Mouse (Mus musculus) gastrocnemius, adult 18-20 months (tissue): ENCODE data around the gene Olfr980. TPM values are rescaled to one million over a fixed set of nuclear protein-coding genes. Genes with fewer than 3 reads are reported as not detected.
"Not testable (repeated sequence)": the region's sequence is repeated elsewhere in the genome, so short reads cannot be mapped to it uniquely, and the experiment has no call there.

Source experiments
- DNase-seq: peaks from one replicate; pipeline ENCODE4 v3.0.0; 2021; ENCODE audit warnings: low spot score
- long read RNA-seq, 2 experiments: library from polyadenylated mRNA; stranded (forward); transcript quantifications; one replicate each; pipeline ENCODE4 v2.0.0; 2021
- total RNA-seq, 2 experiments: library from RNA; stranded (reverse); gene quantifications; 2 replicates each; pipeline ENCODE4 v1.2.3; 2021

Olfr980 gene
- total RNA-seq: not detected
- long read RNA-seq, experiment 1: 0 reads
- long read RNA-seq, experiment 2: 0 reads

GRCm38 (mm10) chr9:40009482-40009881 lies at the start of gene Olfr980:
Olfr980 (minus strand) TSS chr9:40009582.
- DNase-seq: no peak

- no peak for DNase-seq
Measured at GRCm38 (mm10) chr9:40050138-40050537, 40.8 kb upstream of the Olfr980 start.

- no peak for DNase-seq
Measured at GRCm38 (mm10) chr9:40021164-40021563, 11.8 kb upstream of the Olfr980 start, which contains the start of gene Olfr981. Olfr981 (plus strand) TSS chr9:40021464.

- DNase-seq: no peak
Measured at GRCm38 (mm10) chr9:40003365-40003764, 6.0 kb downstream of the Olfr980 start, which contains the start of gene Olfr979. Olfr979 (minus strand) TSS chr9:40003465.

GRCm38 (mm10) chr9:39991813-39992212 lies 17.6 kb downstream of the Olfr980 start, which contains the start of gene Olfr978:
Olfr978 (plus strand) TSS chr9:39992113.
- no peak for DNase-seq

GRCm38 (mm10) chr9:39976581-39977145 lies 32.7 kb downstream of the Olfr980 start:
- not testable (repeated sequence) for DNase-seq

GRCm38 (mm10) chr9:39961033-39961432 lies 48.3 kb downstream of the Olfr980 start, which contains the start of gene Olfr976:
Olfr976 (minus strand) TSS chr9:39961133.
- not testable (repeated sequence) for DNase-seq

Other genes with a start within 250 kb of the Olfr980 start
- gene Olfr968, start 226.3 kb downstream of the Olfr980 start, total RNA-seq: not detected
- gene Olfr969, start 218.6 kb downstream of the Olfr980 start, total RNA-seq: not detected
- not detected for gene Olfr970, start 200.7 kb downstream of the Olfr980 start, total RNA-seq
- not detected for gene Olfr971, start 172.7 kb downstream of the Olfr980 start, total RNA-seq
- not detected for gene Olfr972, start 143.2 kb downstream of the Olfr980 start, total RNA-seq
- gene Olfr229, start 102.2 kb downstream of the Olfr980 start, total RNA-seq: not detected
- gene Olfr974, start 72.1 kb downstream of the Olfr980 start, total RNA-seq: not detected
- gene Olfr975, start 57.5 kb downstream of the Olfr980 start, total RNA-seq: not detected
- not detected for gene Olfr976, start 48.4 kb downstream of the Olfr980 start, total RNA-seq
- gene Olfr978, start 17.5 kb downstream of the Olfr980 start, total RNA-seq: not detected
- gene Olfr979, start 6.1 kb downstream of the Olfr980 start, total RNA-seq: not detected
- not detected for gene Olfr981, start 11.9 kb upstream of the Olfr980 start, total RNA-seq
- not detected for gene Olfr982, start 64.2 kb upstream of the Olfr980 start, total RNA-seq
- gene Olfr983, start 84.0 kb upstream of the Olfr980 start, total RNA-seq: not detected
- not detected for gene Olfr984, start 104.6 kb upstream of the Olfr980 start, total RNA-seq
- gene Olfr985, start 120.6 kb upstream of the Olfr980 start, total RNA-seq: not detected
- not detected for gene Tmem225, start 138.5 kb upstream of the Olfr980 start, total RNA-seq
- gene Olfr986, start 171.3 kb upstream of the Olfr980 start, total RNA-seq: not detected
- 1 to 10 TPM; 1.3 to 1.6 TPM for gene Zfp202, start 182.7 kb upstream of the Olfr980 start, total RNA-seq